Mouse (Mus musculus) liver, embryonic 13.5 days (tissue): ENCODE results near the gene Zdhhc14. TPM values are rescaled to one million over a fixed set of nuclear protein-coding genes. Genes with fewer than 3 reads are reported as not detected.

Source experiments
- ATAC-seq: fragments of 200-750 bp; cut with Nextera tagmentation; 2 replicates; pipeline ENCODE4 v1.8.0; 2017; ENCODE audit warnings: low read depth, mild to moderate bottlenecking, moderate number of reproducible peaks, moderate library complexity
- DNase-seq: peaks from one replicate; pipeline ENCODE4 v3.0.0; 2022
- H3K27ac ChIP-seq: fragments of 300-500 bp; sonication (generic); 2 replicates; pipeline ENCODE4 v1.5.1; 2015; ENCODE audit warnings: moderate library complexity, mild to moderate bottlenecking, inconsistent platforms
- H3K27me3 ChIP-seq: fragments of 300-500 bp; sonication (generic); 2 replicates; pipeline ENCODE4 v1.6.1; 2015; ENCODE audit warnings: mild to moderate bottlenecking, inconsistent platforms
- H3K36me3 ChIP-seq: fragments of 300-500 bp; sonication (generic); 2 replicates; pipeline ENCODE4 v1.6.1; 2015; ENCODE audit warnings: mild to moderate bottlenecking, inconsistent platforms
- H3K4me1 ChIP-seq: fragments of 300-500 bp; sonication (generic); replicated peaks from 2 replicates; pipeline ENCODE4 v1.6.1; 2015; ENCODE audit warnings: inconsistent platforms
- H3K4me2 ChIP-seq: fragments of 300-500 bp; sonication (generic); 2 replicates; pipeline ENCODE4 v1.6.1; 2015; ENCODE audit warnings: inconsistent platforms, mild to moderate bottlenecking, moderate library complexity
- H3K4me3 ChIP-seq: fragments of 300-500 bp; sonication (generic); replicated peaks from 2 replicates; pipeline ENCODE4 v1.5.1; 2015; ENCODE audit warnings: mild to moderate bottlenecking, inconsistent platforms
- H3K9ac ChIP-seq: fragments of 300-500 bp; sonication (generic); 2 replicates; pipeline ENCODE4 v1.6.1; 2015; ENCODE audit warnings: mild to moderate bottlenecking, inconsistent platforms
- H3K9me3 ChIP-seq: fragments of 300-500 bp; sonication (generic); replicated peaks from 2 replicates; pipeline ENCODE4 v1.6.1; 2016; ENCODE audit warnings: inconsistent platforms
- WGBS: fragments of 180-500 bp; shearing (Covaris S2); methylation state at CpG from one replicate; pipeline ENCODE4 v1.1.7; 2015; ENCODE audit not compliant: insufficient replicate concordance; 5-methylcytosine and 5-hydroxymethylcytosine counted together
- polyA plus RNA-seq: library from polyadenylated mRNA; unstranded; fragments of >200 nt; fragmentation: Nextera tagmentation; extraction: Ambion mirVana; gene quantifications from 2 replicates; pipeline ENCODE4 v1.2.1, GENCODE M21; 2015

The Zdhhc14 gene
- polyA plus RNA-seq, 1 experiment from 2014 or later = 4.7 TPM

DNA sequence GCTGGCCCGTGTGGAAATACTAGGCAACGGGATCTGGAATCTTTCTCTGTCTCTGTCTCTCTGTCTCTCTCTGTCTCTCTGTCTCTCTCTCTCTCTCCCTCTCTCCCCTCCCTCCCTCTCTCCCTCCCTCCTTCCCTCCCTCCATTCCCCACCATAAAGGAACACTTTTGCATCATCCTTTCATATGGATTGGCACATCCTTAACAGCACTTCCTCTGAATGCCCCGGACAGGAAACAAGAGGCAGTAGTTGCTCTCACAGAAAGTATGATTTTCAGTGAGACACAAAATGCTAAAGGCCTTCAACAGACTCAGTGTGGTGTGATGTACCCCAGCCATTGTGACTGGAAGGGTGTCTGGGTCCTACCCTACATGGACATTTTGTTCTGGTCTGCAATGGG is 89.9 kb downstream of the Zdhhc14 start:
- H3K9ac ChIP-seq = no peak overlapping the region
- no peak for DNase-seq
- no peak overlapping the region for H3K4me3 ChIP-seq
- WGBS = 85% methylated on average over 3 of the region's 3 CpGs
- no peak for ATAC-seq
- H3K4me2 ChIP-seq = no peak overlapping the region
- no peaks in the 10 kb centered on the region for H3K36me3 ChIP-seq
- no peaks in the 10 kb centered on the region for H3K9me3 ChIP-seq
- H3K4me1 ChIP-seq = no peaks in the 10 kb centered on the region
- H3K27ac ChIP-seq = no peak overlapping the region
- no peaks in the 10 kb centered on the region for H3K27me3 ChIP-seq

GRCm38 (mm10) chr17:5582937-5583336 is 90.6 kb downstream of the Zdhhc14 start:
- Histone ChIP-seq H3K4me1 (no peaks in the 10 kb centered on the region), H3K9ac (no peak overlapping the region), H3K36me3 (no peaks in the 10 kb centered on the region), H3K9me3 (no peaks in the 10 kb centered on the region), H3K4me2 (no peak overlapping the region), H3K27ac (no peak overlapping the region), H3K27me3 (no peaks in the 10 kb centered on the region), H3K4me3 (no peak overlapping the region)
- 76% methylated on average over 5 of the region's 5 CpGs for WGBS
- DNase-seq (no peak), ATAC-seq (no peak)

GRCm38 (mm10) chr17:5583472-5584145 is 91.3 kb downstream of the Zdhhc14 start:
- no peaks in the 10 kb centered on the region for H3K36me3 ChIP-seq
- 76% methylated on average over 12 of the region's 12 CpGs for WGBS
- no peaks in the 10 kb centered on the region for H3K4me1 ChIP-seq
- H3K9me3 ChIP-seq = no peaks in the 10 kb centered on the region
- H3K4me2 ChIP-seq = no peak overlapping the region
- DNase-seq = no peak
- ATAC-seq = no peak
- no peak overlapping the region for H3K9ac ChIP-seq
- no peak overlapping the region for H3K27ac ChIP-seq
- H3K4me3 ChIP-seq = no peak overlapping the region
- no peaks in the 10 kb centered on the region for H3K27me3 ChIP-seq

GRCm38 (mm10) chr17:5591604-5592209 is 99.3 kb downstream of the Zdhhc14 start:
- DNase-seq (no peak), ATAC-seq (no peak)
- no peaks in the 10 kb centered on the region for H3K36me3 ChIP-seq
- no peak overlapping the region for H3K9ac ChIP-seq
- peaks cover 3% of the 10 kb centered on the region; the same call in 1 of the 2 replicates for H3K4me1 ChIP-seq
- H3K27me3 ChIP-seq = no peaks in the 10 kb centered on the region
- H3K27ac ChIP-seq = no peak overlapping the region
- 58% methylated on average over 6 of the region's 6 CpGs for WGBS
- no peak overlapping the region for H3K4me2 ChIP-seq
- no peak overlapping the region for H3K4me3 ChIP-seq
- no peaks in the 10 kb centered on the region for H3K9me3 ChIP-seq

DNA sequence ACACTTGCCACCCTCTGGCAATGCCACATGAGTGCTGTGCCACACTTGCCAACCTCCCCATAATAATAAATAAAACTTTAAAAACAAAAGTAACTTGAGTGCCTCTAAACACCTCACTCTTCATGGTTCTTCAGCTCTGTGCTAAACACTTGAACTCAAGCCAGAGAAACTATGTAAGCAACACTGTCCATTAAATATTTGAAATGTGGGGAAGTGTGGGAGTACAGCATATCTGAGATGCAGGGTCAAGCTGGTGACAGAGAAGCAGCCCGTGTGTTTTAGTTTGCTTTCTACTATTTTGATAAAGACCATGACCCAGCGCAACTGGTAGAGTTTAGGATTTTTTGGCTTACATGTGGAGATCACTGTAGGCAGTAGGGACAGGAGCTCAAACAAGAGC is 100.7 kb downstream of the Zdhhc14 start:
- Histone ChIP-seq H3K9me3 (no peaks in the 10 kb centered on the region), H3K9ac (no peak overlapping the region), H3K4me1 (peaks cover 3% of the 10 kb centered on the region; the same call in 1 of the 2 replicates), H3K27ac (no peak overlapping the region), H3K4me3 (no peak overlapping the region), H3K27me3 (no peaks in the 10 kb centered on the region), H3K4me2 (no peak overlapping the region), H3K36me3 (no peaks in the 10 kb centered on the region)
- DNase-seq = no peak
- ATAC-seq = no peak
- 71% methylated on average over 2 of the region's 2 CpGs for WGBS

DNA sequence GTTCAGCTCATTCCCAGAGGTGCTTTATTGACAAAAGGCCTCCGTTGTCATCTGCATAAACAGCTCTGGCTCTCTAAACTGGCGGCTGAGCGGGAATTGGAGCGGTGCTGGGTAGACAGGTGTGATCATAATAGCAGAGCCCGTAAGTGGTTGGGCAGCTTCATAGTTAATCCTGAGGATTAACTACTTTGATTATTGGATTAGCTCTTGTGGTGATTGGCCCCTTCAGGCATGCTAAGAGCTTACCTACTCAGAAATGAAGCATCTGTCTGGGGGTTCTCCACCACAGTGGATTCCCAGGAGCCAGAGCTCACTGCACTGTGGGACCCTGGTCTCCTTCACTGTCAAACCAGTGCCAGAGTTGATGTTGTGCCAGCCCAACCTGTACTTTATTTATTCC is 102.7 kb downstream of the Zdhhc14 start:
- Histone ChIP-seq H3K27me3 (no peaks in the 10 kb centered on the region), H3K4me1 (peaks cover 3% of the 10 kb centered on the region; the same call in 1 of the 2 replicates), H3K36me3 (no peaks in the 10 kb centered on the region), H3K27ac (no peak overlapping the region), H3K9ac (no peak overlapping the region), H3K4me2 (no peak overlapping the region), H3K9me3 (no peaks in the 10 kb centered on the region), H3K4me3 (no peak overlapping the region)
- ATAC-seq = no peak
- WGBS = 89% methylated on average over 5 of the region's 5 CpGs
- no peak for DNase-seq

- Histone ChIP-seq H3K36me3 (no peaks in the 10 kb centered on the region), H3K27me3 (no peaks in the 10 kb centered on the region), H3K4me3 (no peak overlapping the region), H3K9ac (no peak overlapping the region), H3K9me3 (no peaks in the 10 kb centered on the region), H3K4me1 (peaks cover 3% of the 10 kb centered on the region; the same call in 1 of the 2 replicates), H3K4me2 (no peak overlapping the region), H3K27ac (no peak overlapping the region)
- DNase-seq (no peak), ATAC-seq (no peak)
- WGBS = 16% methylated on average over 3 of the region's 3 CpGs
Measured at GRCm38 (mm10) chr17:5596490-5596889, 104.1 kb downstream of the Zdhhc14 start.

- no peak for ATAC-seq
- Histone ChIP-seq H3K4me2 (no peak overlapping the region), H3K27ac (no peak overlapping the region), H3K4me3 (no peak overlapping the region), H3K9ac (no peak overlapping the region), H3K4me1 (no peaks in the 10 kb centered on the region), H3K9me3 (no peaks in the 10 kb centered on the region), H3K27me3 (no peaks in the 10 kb centered on the region), H3K36me3 (no peaks in the 10 kb centered on the region)
- 76% methylated on average over 4 of the region's 4 CpGs for WGBS
- no peak for DNase-seq
Measured at GRCm38 (mm10) chr17:5598999-5599398, 106.6 kb downstream of the Zdhhc14 start.

- H3K4me3 ChIP-seq = no peak overlapping the region
- ATAC-seq (no peak), DNase-seq (no peak)
- 68% methylated on average over 8 of the region's 8 CpGs for WGBS
- H3K4me1 ChIP-seq = 0 out of 2 replicates have a peak, but pooled peaks cover 4% of the 10 kb centered on the region
- H3K9me3 ChIP-seq = no peaks in the 10 kb centered on the region
- no peak overlapping the region for H3K4me2 ChIP-seq
- no peaks in the 10 kb centered on the region for H3K27me3 ChIP-seq
- no peak overlapping the region for H3K27ac ChIP-seq
- no peak overlapping the region for H3K9ac ChIP-seq
- H3K36me3 ChIP-seq = no peaks in the 10 kb centered on the region
Measured at GRCm38 (mm10) chr17:5600505-5601027, 108.2 kb downstream of the Zdhhc14 start.

DNA sequence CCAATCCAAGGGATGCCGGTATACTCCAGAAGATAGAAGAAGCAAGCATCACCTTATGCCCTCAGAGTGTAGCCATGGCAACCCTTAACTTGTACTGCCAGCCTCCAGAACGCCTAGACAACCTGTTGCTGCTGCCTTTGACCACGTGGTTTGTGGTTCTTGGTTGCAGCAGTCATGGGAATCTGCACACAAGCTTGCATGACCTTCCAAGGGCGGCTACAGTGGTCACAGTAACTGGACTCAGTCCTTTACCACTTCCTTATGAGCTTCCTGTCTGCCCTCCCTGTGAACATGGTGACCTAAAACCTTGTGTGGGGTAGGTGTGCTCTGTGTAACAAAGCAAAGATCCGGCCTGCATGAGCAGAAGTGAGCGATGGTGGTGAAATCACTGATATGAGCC is 109.6 kb downstream of the Zdhhc14 start:
- ATAC-seq (0 out of 2 replicates have a peak, but pooled peaks have one; percentile 20), DNase-seq (no peak)
- Histone ChIP-seq H3K4me1 (0 out of 2 replicates have a peak, but pooled peaks cover 4% of the 10 kb centered on the region), H3K9ac (no peak overlapping the region), H3K4me3 (no peak overlapping the region), H3K27me3 (no peaks in the 10 kb centered on the region), H3K36me3 (no peaks in the 10 kb centered on the region), H3K4me2 (no peak overlapping the region), H3K9me3 (no peaks in the 10 kb centered on the region), H3K27ac (no peak overlapping the region)
- 44% methylated on average over 6 of the region's 6 CpGs for WGBS

- Histone ChIP-seq H3K36me3 (no peaks in the 10 kb centered on the region), H3K9me3 (no peaks in the 10 kb centered on the region), H3K4me3 (no peak overlapping the region), H3K27ac (no peak overlapping the region), H3K9ac (no peak overlapping the region), H3K4me2 (no peak overlapping the region), H3K4me1 (0 out of 2 replicates have a peak, but pooled peaks cover 6% of the 10 kb centered on the region), H3K27me3 (no peaks in the 10 kb centered on the region)
- ATAC-seq (0 out of 2 replicates have a peak, but pooled peaks have one; percentile 9), DNase-seq (no peak)
- WGBS = 68% methylated on average over 8 of the region's 8 CpGs
Measured at GRCm38 (mm10) chr17:5606151-5606591, 113.8 kb downstream of the Zdhhc14 start.
